Mouse (Mus musculus): ENCODE data around the gene Icosl.
A peak's percentile ranks its signal among the peaks of the same experiment; 100 is the strongest.
"Not testable (repeated sequence)": the region's sequence is repeated elsewhere in the genome, so short reads cannot be mapped to it uniquely, and the experiment has no call there.

Icosl gene

GRCm38 (mm10) chr10:78069101-78070011, at the start of gene Icosl:
TSS of gene Icosl (plus strand) at chr10:78069302.
- peak; percentile 81 to 87 for DNase-seq

GRCm38 (mm10) chr10:78019984-78020383, 49.1 kb upstream of the Icosl start:
- DNase-seq = not testable (repeated sequence)

- DNase-seq = not testable (repeated sequence)
Observed at GRCm38 (mm10) chr10:78025453-78025852, 43.6 kb upstream of the Icosl start.

- DNase-seq = peak; percentile 60 to 70
Observed at GRCm38 (mm10) chr10:78028129-78028528, 41.0 kb upstream of the Icosl start.

- no peak for DNase-seq
Observed at GRCm38 (mm10) chr10:78029080-78029479, 40.0 kb upstream of the Icosl start.

- DNase-seq = no peak
Observed at GRCm38 (mm10) chr10:78031987-78032386, 37.1 kb upstream of the Icosl start.

- no peak for DNase-seq
Observed at GRCm38 (mm10) chr10:78037139-78037538, 32.0 kb upstream of the Icosl start.

- no peak for DNase-seq
Observed at GRCm38 (mm10) chr10:78041647-78042046, 27.5 kb upstream of the Icosl start, which contains the start of gene Dnmt3l. TSS of gene Dnmt3l (plus strand) at chr10:78041947.

GRCm38 (mm10) chr10:78042096-78042495, 27.0 kb upstream of the Icosl start:
- no peak for DNase-seq

GRCm38 (mm10) chr10:78042697-78043405, 26.3 kb upstream of the Icosl start:
- DNase-seq = no peak

GRCm38 (mm10) chr10:78043406-78043836, 25.7 kb upstream of the Icosl start, which contains the start of gene Aire:
TSS of gene Aire (minus strand) at chr10:78043610.
- peak; percentile 44 to 61 for DNase-seq

- no peak for DNase-seq
Observed at GRCm38 (mm10) chr10:78044531-78044930, 24.6 kb upstream of the Icosl start.

GRCm38 (mm10) chr10:78046388-78046787, 22.7 kb upstream of the Icosl start:
- no peak for DNase-seq

- no peak for DNase-seq
Observed at GRCm38 (mm10) chr10:78048061-78048730, 20.9 kb upstream of the Icosl start.

GRCm38 (mm10) chr10:78049519-78050035, 19.5 kb upstream of the Icosl start:
- DNase-seq = no peak

GRCm38 (mm10) chr10:78054633-78055565, 14.2 kb upstream of the Icosl start:
- peak in 1 of 2 experiments; percentile 11 for DNase-seq

GRCm38 (mm10) chr10:78057056-78057455, 12.0 kb upstream of the Icosl start:
- no peak for DNase-seq

GRCm38 (mm10) chr10:78063122-78063521, 6.0 kb upstream of the Icosl start:
- DNase-seq = no peak

- DNase-seq = peak; percentile 50 to 51
Observed at GRCm38 (mm10) chr10:78067226-78067625, 1.9 kb upstream of the Icosl start.

GRCm38 (mm10) chr10:78068541-78068940, 561 bp upstream of the Icosl start:
- no peak for DNase-seq

- no peak for DNase-seq
Observed at GRCm38 (mm10) chr10:78074151-78074550, 5.0 kb downstream of the Icosl start.

GRCm38 (mm10) chr10:78074977-78075376, 5.9 kb downstream of the Icosl start:
- DNase-seq = no peak
